ENCODE assay signal across 19 mouse cellular contexts in genomic region chr3:85391111-85391510, GRCm38 (mm10).
DNase-seq lines count a peak whose midpoint lies in the region; TF ChIP-seq lines count a peak whose summit lies in the region.
"Had no signal": no experiment of that assay in that cellular context is flagged by ENCODE, and none has a peak within 500 bp of the region (broad histone marks: within the 10 kb centered on the region; RNA-seq: fewer than 3 reads in every experiment).

No protein-coding gene starts in this region.

- no peak overlapping the region for H3K9ac ChIP-seq in heart, adult 2 months (ENCODE audit: low read depth, low read length)
- H3K9ac ChIP-seq: limb, embryonic 12.5 days; liver, embryonic 13.5 days; neural tube, embryonic 13.5 days; stomach, embryonic 15.5 days had no signal

- DNase-seq in heart, adult 11 months: peak; percentile 79
- no peak for DNase-seq in heart, adult 2 months
- peak; percentile 8 for DNase-seq in lung, postnatal 25 days (ENCODE audit: low spot score)
- no peak for DNase-seq in lung, postnatal 4 days
- peak; percentile 65 to 79 for DNase-seq in left cerebral cortex, adult 18-20 months (ENCODE audit: low spot score in 2 of 2)
- peak; percentile 66 to 83 for DNase-seq in right cerebral cortex, postnatal 10 days (ENCODE audit: low spot score in 2 of 2)
- DNase-seq in kidney, postnatal 25 days: no peak
- DNase-seq in spleen, postnatal 10 days (ENCODE audit: low spot score in 2 of 2): no peak
- DNase-seq: cerebellum, postnatal 14 days; kidney, adult 11 months; kidney, postnatal 14 days; liver, embryonic 13.5 days; lung, postnatal 10 days; spleen, adult 18-20 months had no signal

- WGBS in heart, adult 2 months: 76% methylated on average over 2 of the region's 2 CpGs

- H3K36me3 ChIP-seq in heart, adult 2 months (ENCODE audit: control insufficient read depth, insufficient read depth, low read length): no peaks in the 10 kb centered on the region
- H3K36me3 ChIP-seq: embryonic facial prominence, embryonic 10.5 days; limb, embryonic 12.5 days; liver, embryonic 13.5 days; neural tube, embryonic 13.5 days; stomach, embryonic 15.5 days had no signal

- H3K27me3 ChIP-seq in heart, adult 2 months (ENCODE audit: control insufficient read depth, insufficient read depth, low read length): no peaks in the 10 kb centered on the region
- H3K27me3 ChIP-seq: limb, embryonic 12.5 days; liver, embryonic 13.5 days; neural tube, embryonic 13.5 days; stomach, embryonic 15.5 days had no signal

- TF ChIP-seq CTCF in heart, adult 2 months (IDR thresholded peaks at IDR 0.05): no peak

- H3K79me2 ChIP-seq in heart, adult 2 months (replicated peaks; ENCODE audit: control insufficient read depth, insufficient read depth, low read length): no peaks in the 10 kb centered on the region

- intact Hi-C loops in heart, adult 2 months (cut with DNase I): no loop called here

- no peak overlapping the region for H3K27ac ChIP-seq in heart, adult 2 months
- H3K27ac ChIP-seq: embryonic facial prominence, embryonic 10.5 days; hindbrain, postnatal 0 days; limb, embryonic 12.5 days; liver, embryonic 13.5 days; neural tube, embryonic 13.5 days; stomach, embryonic 15.5 days had no signal

- TF ChIP-seq POLR2A in heart, adult 2 months (IDR thresholded peaks at IDR 0.05; ENCODE audit: insufficient read depth, low read depth, low read length): no peak

- TF ChIP-seq EP300 in heart, adult 2 months (IDR thresholded peaks at IDR 0.05; ENCODE audit: insufficient read depth, low read depth, low read length): no peak

- no peak overlapping the region for H3K4me3 ChIP-seq in heart, adult 2 months
- H3K4me3 ChIP-seq: embryonic facial prominence, embryonic 10.5 days; limb, embryonic 12.5 days; liver, embryonic 13.5 days; neural tube, embryonic 13.5 days; stomach, embryonic 15.5 days had no signal

- H3K4me1 ChIP-seq in heart, adult 2 months (ENCODE audit: control insufficient read depth, insufficient read depth, low read length): no peaks in the 10 kb centered on the region
- H3K4me1 ChIP-seq: embryonic facial prominence, embryonic 10.5 days; limb, embryonic 12.5 days; liver, embryonic 13.5 days; neural tube, embryonic 13.5 days; stomach, embryonic 15.5 days had no signal

Comparison
In these comparisons a context has a peak if more than half of its experiments do, and no peak if none do; other contexts are left out.
1. DNase-seq: peak in heart, adult 11 months (single experiment), lung, postnatal 25 days (single experiment), left cerebral cortex, adult 18-20 months (2 of 2) and right cerebral cortex, postnatal 10 days (2 of 2); none in heart, adult 2 months (0 of 2), lung, postnatal 4 days (0 of 2), kidney, postnatal 25 days (0 of 2) and spleen, postnatal 10 days (0 of 2).